Comparison of ENCODE assay signal across 21 mouse cellular contexts in genomic region chr16:13531279-13531678, GRCm38 (mm10).
DNase-seq lines count a peak whose midpoint lies in the region; ATAC-seq and TF ChIP-seq lines count a peak whose summit lies in the region.
"Had no signal": no experiment of that assay in that cellular context is flagged by ENCODE, and none has a peak within 500 bp of the region (broad histone marks: within the 10 kb centered on the region; RNA-seq: fewer than 3 reads in every experiment).

No protein-coding gene starts in this region.

- H3K9me3 ChIP-seq in heart, postnatal 0 days (replicated peaks; ENCODE audit: control insufficient read depth, low read length), result no peaks in the 10 kb centered on the region
- H3K9me3 ChIP-seq in heart, embryonic 11.5 days (replicated peaks; ENCODE audit: control insufficient read depth, low read length), result no peaks in the 10 kb centered on the region
- H3K9me3 ChIP-seq in liver, postnatal 0 days (ENCODE audit: low read length), result no peaks in the 10 kb centered on the region
- no peaks in the 10 kb centered on the region for H3K9me3 ChIP-seq in liver, embryonic 11.5 days (ENCODE audit: control insufficient read depth, low read length)
- H3K9me3 ChIP-seq in E14TG2a.4 (ENCODE audit: low read length), result no peaks in the 10 kb centered on the region
- H3K9me3 ChIP-seq: hindbrain, embryonic 15.5 days; liver, embryonic 15.5 days; midbrain, embryonic 13.5 days had no signal

- H3K4me3 ChIP-seq in heart, postnatal 0 days (ENCODE audit: low read depth, low read length), result no peak overlapping the region
- no peak overlapping the region for H3K4me3 ChIP-seq in heart, embryonic 11.5 days (ENCODE audit: low read depth, low read length)
- H3K4me3 ChIP-seq in liver, postnatal 0 days (ENCODE audit: low read depth, low read length), result no peak overlapping the region
- H3K4me3 ChIP-seq in liver, embryonic 11.5 days (ENCODE audit: low read depth, low read length), result no peak overlapping the region
- no peak overlapping the region for H3K4me3 ChIP-seq in E14TG2a.4 (replicated peaks; ENCODE audit: low read length)
- H3K4me3 ChIP-seq in embryonic fibroblast, embryonic 13.5 days (ENCODE audit: insufficient read depth, low read length), result no peak overlapping the region
- H3K4me3 ChIP-seq: hindbrain, embryonic 15.5 days; liver, embryonic 15.5 days; midbrain, embryonic 13.5 days; myocyte had no signal

- no peaks in the 10 kb centered on the region for H3K36me3 ChIP-seq in heart, postnatal 0 days (replicated peaks; ENCODE audit: control insufficient read depth, insufficient read depth, low read length)
- no peaks in the 10 kb centered on the region for H3K36me3 ChIP-seq in heart, embryonic 11.5 days (ENCODE audit: control insufficient read depth, insufficient read depth, low read length)
- H3K36me3 ChIP-seq in liver, postnatal 0 days (replicated peaks; ENCODE audit: insufficient read depth, low read length), result no peaks in the 10 kb centered on the region
- no peaks in the 10 kb centered on the region for H3K36me3 ChIP-seq in liver, embryonic 11.5 days (ENCODE audit: control insufficient read depth, insufficient read depth, low read length)
- H3K36me3 ChIP-seq in E14TG2a.4 (ENCODE audit: insufficient read depth, low read length), result no peaks in the 10 kb centered on the region
- H3K36me3 ChIP-seq: hindbrain, embryonic 15.5 days; liver, embryonic 15.5 days; midbrain, embryonic 13.5 days had no signal

- H3K9ac ChIP-seq in heart, postnatal 0 days (replicated peaks; ENCODE audit: low read depth, low read length), result no peak overlapping the region
- no peak overlapping the region for H3K9ac ChIP-seq in heart, embryonic 11.5 days (ENCODE audit: low read depth, low read length)
- no peak overlapping the region for H3K9ac ChIP-seq in liver, postnatal 0 days (replicated peaks)
- H3K9ac ChIP-seq in liver, embryonic 11.5 days (ENCODE audit: low read depth, low read length), result no peak overlapping the region
- H3K9ac ChIP-seq: hindbrain, embryonic 15.5 days; liver, embryonic 15.5 days; midbrain, embryonic 13.5 days had no signal

- peak; percentile 32 for TF ChIP-seq CTCF in heart, postnatal 0 days (IDR thresholded peaks at IDR 0.05; ENCODE audit: low read depth)
- peak; percentile 29 for TF ChIP-seq CTCF in liver, postnatal 0 days (IDR thresholded peaks at IDR 0.05; ENCODE audit: low read depth)
- peak; percentile 44 for TF ChIP-seq CTCF in E14TG2a.4 (conservative IDR thresholded peaks at IDR 0.05; ENCODE audit: low read length)
- TF ChIP-seq CTCF in embryonic fibroblast, embryonic 13.5 days (IDR thresholded peaks at IDR 0.05; ENCODE audit: borderline replicate concordance, insufficient read depth, low read length), result 0 out of 2 replicates have a peak, but pooled peaks have one; percentile 10

- H3K4me1 ChIP-seq in heart, postnatal 0 days (ENCODE audit: control insufficient read depth, insufficient read depth), result no peaks in the 10 kb centered on the region
- H3K4me1 ChIP-seq in heart, embryonic 11.5 days (ENCODE audit: control insufficient read depth, insufficient read depth, low read length), result no peaks in the 10 kb centered on the region
- no peaks in the 10 kb centered on the region for H3K4me1 ChIP-seq in liver, postnatal 0 days (ENCODE audit: insufficient read depth)
- H3K4me1 ChIP-seq in liver, embryonic 11.5 days (replicated peaks; ENCODE audit: control insufficient read depth, insufficient read depth, low read length), result no peaks in the 10 kb centered on the region
- peaks cover 6% of the 10 kb centered on the region; the same call in 1 of the 2 replicates for H3K4me1 ChIP-seq in E14TG2a.4 (replicated peaks; ENCODE audit: low read depth, low read length)
- H3K4me1 ChIP-seq in embryonic fibroblast, embryonic 13.5 days (ENCODE audit: control insufficient read depth, insufficient read depth, low read length), result no peaks in the 10 kb centered on the region
- H3K4me1 ChIP-seq: hindbrain, embryonic 15.5 days; liver, embryonic 15.5 days; midbrain, embryonic 13.5 days had no signal

- H3K27ac ChIP-seq in heart, postnatal 0 days (ENCODE audit: low read depth), result no peak overlapping the region
- H3K27ac ChIP-seq in heart, embryonic 11.5 days (ENCODE audit: low read depth, low read length), result no peak overlapping the region
- H3K27ac ChIP-seq in liver, postnatal 0 days (ENCODE audit: low read depth), result no peak overlapping the region
- no peak overlapping the region for H3K27ac ChIP-seq in liver, embryonic 11.5 days (ENCODE audit: low read depth, low read length)
- no peak overlapping the region for H3K27ac ChIP-seq in embryonic fibroblast, embryonic 13.5 days (ENCODE audit: insufficient read depth, low read length)
- H3K27ac ChIP-seq: hindbrain, embryonic 15.5 days; liver, embryonic 15.5 days; midbrain, embryonic 13.5 days had no signal

- DNase-seq in heart, postnatal 0 days (ENCODE audit: low spot score), result no peak
- no peak for DNase-seq in liver, postnatal 0 days
- no peak for DNase-seq in liver, embryonic 11.5 days (ENCODE audit: low spot score)
- DNase-seq in adrenal gland, postnatal 25 days, result no peak
- no peak for DNase-seq in urinary bladder, postnatal 10 days (ENCODE audit: low spot score)
- DNase-seq: adrenal gland, postnatal 14 days; cerebellum, adult 2 months; gastrocnemius, postnatal 14 days; heart, postnatal 10 days; kidney, adult 8-10 months; kidney, postnatal 4 days; left cerebral cortex, postnatal 4 days; retina, postnatal 1 day; right cerebral cortex, postnatal 4 days had no signal

- WGBS in heart, postnatal 0 days, result 83% methylated on average over 5 of the region's 5 CpGs
- 79% methylated on average over 5 of the region's 5 CpGs for WGBS in heart, embryonic 11.5 days (ENCODE audit: insufficient replicate concordance)
- WGBS in liver, postnatal 0 days (ENCODE audit: insufficient replicate concordance), result 75% methylated on average over 5 of the region's 5 CpGs
- WGBS in liver, embryonic 11.5 days, result 79% methylated on average over 5 of the region's 5 CpGs

- TF ChIP-seq POLR2A in embryonic fibroblast, embryonic 13.5 days (IDR thresholded peaks at IDR 0.05; ENCODE audit: low read depth, low read length), result no peak

- no peak for TF ChIP-seq EP300 in heart, postnatal 0 days (IDR thresholded peaks at IDR 0.05; ENCODE audit: low read depth)
- no peak for TF ChIP-seq EP300 in liver, postnatal 0 days (IDR thresholded peaks at IDR 0.05; ENCODE audit: low read depth)

- no peaks in the 10 kb centered on the region for H3K27me3 ChIP-seq in heart, postnatal 0 days (ENCODE audit: control insufficient read depth, insufficient read depth, low read length)
- no peaks in the 10 kb centered on the region for H3K27me3 ChIP-seq in heart, embryonic 11.5 days (ENCODE audit: control insufficient read depth, insufficient read depth, low read length)
- no peaks in the 10 kb centered on the region for H3K27me3 ChIP-seq in liver, postnatal 0 days (ENCODE audit: insufficient read depth, low read length)
- no peaks in the 10 kb centered on the region for H3K27me3 ChIP-seq in liver, embryonic 11.5 days (replicated peaks; ENCODE audit: control insufficient read depth, insufficient read depth, low read length)
- no peaks in the 10 kb centered on the region for H3K27me3 ChIP-seq in E14TG2a.4 (ENCODE audit: insufficient read depth, low read length)
- H3K27me3 ChIP-seq: hindbrain, embryonic 15.5 days; liver, embryonic 15.5 days; midbrain, embryonic 13.5 days had no signal

- no peak overlapping the region for H3K4me2 ChIP-seq in heart, postnatal 0 days (ENCODE audit: low read depth, low read length)
- H3K4me2 ChIP-seq in heart, embryonic 11.5 days, result no peak overlapping the region
- H3K4me2 ChIP-seq in liver, postnatal 0 days (ENCODE audit: low read depth, low read length), result no peak overlapping the region
- no peak overlapping the region for H3K4me2 ChIP-seq in liver, embryonic 11.5 days
- H3K4me2 ChIP-seq: hindbrain, embryonic 15.5 days; liver, embryonic 15.5 days; midbrain, embryonic 13.5 days had no signal

- ATAC-seq in heart, postnatal 0 days (ENCODE audit: insufficient read depth, low read depth), result no peak
- ATAC-seq in heart, embryonic 11.5 days (replicated peaks; ENCODE audit: insufficient number of reproducible peaks, low FRiP score, low TSS enrichment), result no peak
- no peak for ATAC-seq in liver, postnatal 0 days
- ATAC-seq in liver, embryonic 11.5 days (replicated peaks; ENCODE audit: low FRiP score), result no peak
